Comparison of ENCODE assay signal across 18 mouse cellular contexts in genomic region chr5:20830717-20831116, GRCm38 (mm10).
"Had no signal": no experiment of that assay in that cellular context is flagged by ENCODE, and none has a peak within 500 bp of the region (broad histone marks: within the 10 kb centered on the region; RNA-seq: fewer than 3 reads in every experiment).

No protein-coding gene starts in this region.

- H3K4me1 ChIP-seq: limb, embryonic 15.5 days; lung, embryonic 15.5 days; neural tube, embryonic 15.5 days had no signal

- H3K27me3 ChIP-seq: limb, embryonic 15.5 days; lung, embryonic 15.5 days; neural tube, embryonic 15.5 days had no signal

- H3K36me3 ChIP-seq: limb, embryonic 15.5 days; lung, embryonic 15.5 days; neural tube, embryonic 15.5 days had no signal

- H3K27ac ChIP-seq: kidney, postnatal 0 days; limb, embryonic 15.5 days; lung, embryonic 15.5 days; macrophage; neural tube, embryonic 15.5 days had no signal

- H3K4me2 ChIP-seq: limb, embryonic 15.5 days; lung, embryonic 15.5 days; neural tube, embryonic 15.5 days had no signal

- H3K9me3 ChIP-seq: limb, embryonic 15.5 days; lung, embryonic 15.5 days; neural tube, embryonic 15.5 days had no signal

- H3K4me3 ChIP-seq: limb, embryonic 15.5 days; lung, embryonic 15.5 days; myocyte; neural tube, embryonic 15.5 days had no signal

- H3K9ac ChIP-seq: limb, embryonic 15.5 days; lung, embryonic 15.5 days; neural tube, embryonic 15.5 days had no signal

- ATAC-seq: hindbrain, embryonic 16.5 days; inflammation-experienced regulatory T-cells, adult 6 months; intestine, postnatal 0 days had no signal

- DNase-seq: kidney, adult 8-10 months; kidney, postnatal 36 days; layer of hippocampus, adult 9-11 months; layer of hippocampus, postnatal 36 days; lung, postnatal 14 days; midbrain, embryonic 14.5 days; right cerebral cortex, adult 18-20 months; right cerebral cortex, postnatal 25 days; thymus, postnatal 14 days had no signal
